Mouse (Mus musculus): ENCODE data around the gene Exoc4. TPM values are rescaled to one million over a fixed set of nuclear protein-coding genes. Genes with fewer than 3 reads are reported as not detected.

The Exoc4 gene
- total and polyA plus RNA-seq, 3 experiments: 31.2 to 46.4 (median 41.9) TPM

DNA sequence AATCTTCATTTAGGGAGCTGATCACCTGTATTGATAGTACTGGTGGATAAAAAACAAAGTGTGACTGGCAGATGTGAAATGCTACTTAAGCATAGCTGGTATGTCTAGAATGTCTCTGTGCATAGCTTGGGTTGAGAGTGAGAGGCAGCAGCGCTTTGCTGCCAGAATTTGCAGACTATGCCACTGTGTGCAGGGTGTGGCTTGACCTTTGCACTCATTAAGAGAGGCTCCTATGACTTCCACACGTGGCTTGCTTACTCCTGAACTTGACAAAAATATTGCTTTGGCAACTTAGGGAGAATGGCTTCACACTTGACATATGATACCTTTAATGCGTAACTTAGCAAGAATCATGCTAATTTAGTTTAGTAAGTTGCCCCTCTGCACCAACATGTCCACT is 131.6 kb downstream of the Exoc4 start:
- dilution Hi-C loops (cut with MboI; ENCODE audit: extremely low pct_ligation_motif_present, extremely low pct_unique_long_range_greater_than_20kb, low sequenced_read_pairs) (no loop called here), in situ Hi-C loops (cut with MboI; ENCODE audit: low pct_ligation_motif_present, low pct_unique_long_range_greater_than_20kb, low sequenced_read_pairs) (no loop called here)
- no peaks in the 10 kb centered on the region for H3K4me1 ChIP-seq (ENCODE audit: control insufficient read depth in 1 of 2, insufficient read depth in 2 of 2)

DNA sequence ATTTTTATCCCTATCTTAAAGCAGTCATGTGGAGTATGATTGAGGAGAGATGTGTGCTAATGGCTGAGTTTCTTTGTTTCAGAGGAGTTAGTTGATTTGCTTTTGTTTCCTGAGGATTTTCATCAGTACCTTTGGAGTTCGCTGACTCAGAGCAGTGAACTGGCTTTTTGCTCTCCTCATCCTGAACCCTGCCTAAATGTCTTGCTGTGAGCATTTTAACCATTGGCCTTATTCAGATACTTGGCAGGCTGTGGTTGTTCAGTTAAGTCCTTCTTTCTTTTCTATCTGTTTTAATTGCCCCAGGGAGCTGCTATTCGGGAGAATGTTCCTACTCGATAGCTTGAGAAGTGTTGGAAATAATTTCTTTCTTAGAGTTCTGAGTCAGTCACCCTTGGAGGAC is 133.3 kb downstream of the Exoc4 start:
- dilution Hi-C loops (cut with MboI; ENCODE audit: extremely low pct_ligation_motif_present, extremely low pct_unique_long_range_greater_than_20kb, low sequenced_read_pairs): no loop called here
- Histone ChIP-seq H3K9me3 (replicated peaks; ENCODE audit: low read length) (no peaks in the 10 kb centered on the region), H3K27ac (ENCODE audit: insufficient read depth, low read depth) (no peak overlapping the region), H3K79me2 (replicated peaks; ENCODE audit: control insufficient read depth, extremely low read depth, insufficient read depth, poor library complexity, severe bottlenecking) (no peaks in the 10 kb centered on the region), H3K9ac (ENCODE audit: insufficient read depth, low read depth) (no peak overlapping the region), H3K36me3 (replicated peaks in 1 of 2; ENCODE audit: control insufficient read depth in 1 of 2, insufficient read depth in 1 of 2, low read length in 1 of 2) (peaks cover 0 to 9% of the 10 kb centered on the region in 2 experiments), H3K4me1 (ENCODE audit: control insufficient read depth in 1 of 2, insufficient read depth in 2 of 2) (no peaks in the 10 kb centered on the region), H3K4me2 (ENCODE audit: insufficient read depth, low read depth, poor library complexity, severe bottlenecking) (no peak overlapping the region), H3K4me3 (replicated peaks in 1 of 3; ENCODE audit: low read depth in 2 of 3, low read length in 2 of 3, poor library complexity in 1 of 3) (no peak overlapping the region), H3K27me3 (replicated peaks) (no peaks in the 10 kb centered on the region)
- in situ Hi-C loops (cut with MboI; ENCODE audit: low pct_ligation_motif_present, low pct_unique_long_range_greater_than_20kb, low sequenced_read_pairs): no loop called here
- no peak for DNase-seq (ENCODE audit: extremely low read depth)
- TF ChIP-seq HCFC1 (IDR thresholded peaks at IDR 0.05; ENCODE audit: low read depth, low read length) (no peak), ZKSCAN1 (IDR thresholded peaks at IDR 0.05; ENCODE audit: borderline replicate concordance, low read depth, low read length) (no peak), RAD21 (IDR thresholded peaks at IDR 0.05; ENCODE audit: low read depth, low read length) (no peak), USF1 (IDR thresholded peaks at IDR 0.05; ENCODE audit: low read depth, low read length) (no peak), UBTF (IDR thresholded peaks at IDR 0.05; ENCODE audit: low read depth, low read length) (no peak), POLR2A (IDR thresholded peaks at IDR 0.05; ENCODE audit: low read depth, low read length) (no peak), CHD1 (IDR thresholded peaks at IDR 0.05; ENCODE audit: low read depth, low read length) (no peak), JUN (IDR thresholded peaks at IDR 0.05; ENCODE audit: insufficient read depth, low read depth, low read length) (no peak), CHD2 (IDR thresholded peaks at IDR 0.05; ENCODE audit: low read length) (no peak), MAX (IDR thresholded peaks at IDR 0.05; ENCODE audit: low read length) (no peak)

More for the DNA sequence above, 131.6 kb downstream of the Exoc4 start:
- Histone ChIP-seq H3K27ac (ENCODE audit: insufficient read depth, low read depth) (no peak overlapping the region), H3K27me3 (replicated peaks) (no peaks in the 10 kb centered on the region), H3K4me3 (replicated peaks in 1 of 3; ENCODE audit: low read depth in 2 of 3, low read length in 2 of 3, poor library complexity in 1 of 3) (no peak overlapping the region), H3K9ac (ENCODE audit: insufficient read depth, low read depth) (no peak overlapping the region), H3K4me2 (ENCODE audit: insufficient read depth, low read depth, poor library complexity, severe bottlenecking) (no peak overlapping the region), H3K79me2 (replicated peaks; ENCODE audit: control insufficient read depth, extremely low read depth, insufficient read depth, poor library complexity, severe bottlenecking) (no peaks in the 10 kb centered on the region), H3K9me3 (replicated peaks; ENCODE audit: low read length) (no peaks in the 10 kb centered on the region), H3K36me3 (replicated peaks in 1 of 2; ENCODE audit: control insufficient read depth in 1 of 2, insufficient read depth in 1 of 2, low read length in 1 of 2) (peaks cover 2 to 19% of the 10 kb centered on the region in 2 experiments)
- TF ChIP-seq NELFE (IDR thresholded peaks at IDR 0.05; ENCODE audit: low read depth, low read length) (no peak), MAZ (IDR thresholded peaks at IDR 0.05; ENCODE audit: low read depth, low read length) (no peak), BHLHE40 (IDR thresholded peaks at IDR 0.05; ENCODE audit: low read depth, low read length) (no peak), ZC3H11A (IDR thresholded peaks at IDR 0.05; ENCODE audit: low read depth, low read length) (no peak), USF1 (IDR thresholded peaks at IDR 0.05; ENCODE audit: low read depth, low read length) (no peak), CHD1 (IDR thresholded peaks at IDR 0.05; ENCODE audit: low read depth, low read length) (no peak), SIN3A (IDR thresholded peaks at IDR 0.05; ENCODE audit: low read length) (no peak), PAX5 (IDR thresholded peaks at IDR 0.05; ENCODE audit: low read length) (no peak), MEF2A (IDR thresholded peaks at IDR 0.05; ENCODE audit: borderline replicate concordance, low read depth, low read length) (no peak), KAT2A (IDR thresholded peaks at IDR 0.05; ENCODE audit: insufficient replicate concordance, low read length) (no peak)
- no peak for DNase-seq (ENCODE audit: extremely low read depth)
